Mouse (Mus musculus) kidney, adult 2 months (tissue): ENCODE measurements around the gene Pank2.

Source experiments
- CTCF ChIP-seq: fragments of 200-500 bp; conservative IDR thresholded peaks from 2 replicates; pipeline ENCODE4 v1.5.1; 2011; ENCODE audit warnings: low read depth, mild to moderate bottlenecking, control low read depth, low read length, moderate library complexity, mixed read lengths; ENCODE audit not compliant: insufficient read depth, insufficient read length
- POLR2A ChIP-seq: fragments of 200-500 bp; IDR thresholded peaks from one replicate; pipeline ENCODE4 v1.6.1; 2011; ENCODE audit warnings: low read depth, low read length, control low read depth

DNA sequence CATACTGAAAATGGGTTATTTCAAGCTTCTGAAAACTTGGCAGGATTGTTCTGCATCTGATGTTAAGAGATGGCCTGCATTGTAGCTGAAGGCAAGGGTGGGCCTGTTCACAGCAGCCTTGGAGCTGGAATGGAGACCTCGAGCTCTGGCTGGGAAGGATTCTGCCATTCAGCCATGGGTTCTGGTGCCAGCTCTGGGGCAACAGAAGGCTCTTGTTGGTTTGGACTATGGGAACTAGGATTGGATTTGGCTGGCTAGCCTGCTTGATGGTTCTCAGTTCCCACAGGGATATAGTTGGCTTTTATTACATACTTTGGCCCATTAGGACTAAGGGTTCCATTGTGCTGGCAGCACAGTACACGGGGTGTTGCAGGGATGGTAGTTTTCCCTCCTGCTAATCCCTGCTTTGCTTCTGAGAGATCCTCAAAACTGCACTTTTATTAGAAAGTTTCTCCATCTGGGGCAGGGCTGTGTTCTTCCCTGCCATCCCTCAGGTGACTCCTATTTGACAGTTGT, 34.5 kb downstream of the Pank2 start:
- TF ChIP-seq CTCF, result no peak
- TF ChIP-seq POLR2A, result no peak
